Mouse (Mus musculus): Measurements from ENCODE around the gene Slc39a11.

DNA sequence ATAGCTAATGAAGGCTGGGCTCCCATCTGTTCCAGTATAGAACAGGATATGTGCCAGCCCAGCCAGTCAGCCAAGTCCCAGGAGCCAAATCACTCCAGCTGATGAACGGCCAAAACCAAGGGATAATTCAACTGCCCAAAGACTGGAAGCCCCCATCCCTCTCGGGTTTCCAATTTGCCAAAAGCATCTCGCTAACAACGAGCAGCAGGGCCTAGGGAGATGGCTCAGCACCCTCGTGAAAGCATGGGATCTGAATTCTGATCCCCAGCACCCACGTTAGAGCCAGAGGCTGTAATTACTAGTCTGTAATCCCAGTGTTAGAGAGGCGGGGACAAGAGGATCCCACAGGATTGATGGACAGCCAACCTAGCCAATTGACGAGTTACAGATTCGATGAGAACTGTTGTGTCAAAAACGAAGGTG is 15.2 kb downstream of the Slc39a11 start:
- TF ChIP-seq CTCF (IDR thresholded peaks at IDR 0.05): no peak
- no peak for TF ChIP-seq EP300 (IDR thresholded peaks at IDR 0.05)

Measured in lung, postnatal 0 days (tissue).